Comparison of ENCODE assay signal across 8 mouse cellular contexts in the genomic region with DNA sequence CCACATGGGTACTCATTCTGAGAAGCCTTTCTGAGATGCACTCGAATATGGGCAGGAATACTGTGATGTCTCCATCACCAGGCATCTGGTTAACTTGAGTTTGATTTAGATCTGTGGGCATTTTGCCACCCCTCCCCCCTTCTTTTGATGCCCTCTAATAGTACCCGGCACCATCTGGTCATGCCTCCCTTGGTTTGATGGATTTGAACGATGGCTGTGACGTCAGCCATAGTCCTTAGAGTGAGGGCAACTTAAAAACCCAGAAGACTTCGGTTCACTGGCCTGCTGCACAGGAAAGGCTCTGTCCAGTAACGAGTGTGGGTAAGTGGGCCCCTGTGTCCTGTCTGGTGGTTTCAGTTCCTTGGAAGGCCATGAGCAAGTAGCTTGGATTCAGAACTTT.
DNase-seq lines count a peak whose midpoint lies in the region; ATAC-seq lines count a peak whose summit lies in the region.

No protein-coding gene starts in this region.

- ATAC-seq in heart, embryonic 12.5 days (ENCODE audit: insufficient number of reproducible peaks, low FRiP score): no peak
- ATAC-seq in hindbrain, embryonic 12.5 days (ENCODE audit: low FRiP score): peak; percentile 38; the same call in 1 of the 2 replicates
- ATAC-seq in midbrain, embryonic 13.5 days: no peak

- peak overlapping the region; percentile 96 for H3K9ac ChIP-seq in heart, embryonic 12.5 days
- H3K9ac ChIP-seq in hindbrain, embryonic 12.5 days: peak overlapping the region; percentile 84
- peak overlapping the region; percentile 76; the same call in 1 of the 2 replicates for H3K9ac ChIP-seq in midbrain, embryonic 13.5 days (replicated peaks)

- no peak for DNase-seq in heart, adult 8-10 months (ENCODE audit: low spot score)
- peak; percentile 74 for DNase-seq in cerebellum, adult 9-11 months
- no peak for DNase-seq in urinary bladder, adult 18-20 months (ENCODE audit: low spot score in 2 of 2)
- DNase-seq in testis, postnatal 10 days (ENCODE audit: low spot score): no peak
- DNase-seq in gastrocnemius, postnatal 14 days: no peak

- no peaks in the 10 kb centered on the region for H3K27me3 ChIP-seq in heart, embryonic 12.5 days (replicated peaks)
- H3K27me3 ChIP-seq in hindbrain, embryonic 12.5 days: peaks cover 14% of the 10 kb centered on the region; the same call in 1 of the 2 replicates
- H3K27me3 ChIP-seq in midbrain, embryonic 13.5 days: peaks cover 23% of the 10 kb centered on the region

- peaks cover 71% of the 10 kb centered on the region for H3K4me1 ChIP-seq in heart, embryonic 12.5 days (replicated peaks)
- H3K4me1 ChIP-seq in hindbrain, embryonic 12.5 days: peaks cover 40% of the 10 kb centered on the region
- peaks cover 42% of the 10 kb centered on the region for H3K4me1 ChIP-seq in midbrain, embryonic 13.5 days (replicated peaks)

- WGBS in heart, embryonic 12.5 days: 26% methylated on average over 6 of the region's 6 CpGs
- WGBS in hindbrain, embryonic 12.5 days: 26% methylated on average over 6 of the region's 6 CpGs
- WGBS in midbrain, embryonic 13.5 days: 32% methylated on average over 6 of the region's 6 CpGs

- H3K9me3 ChIP-seq in heart, embryonic 12.5 days (replicated peaks): no peaks in the 10 kb centered on the region
- H3K9me3 ChIP-seq in hindbrain, embryonic 12.5 days (replicated peaks): no peaks in the 10 kb centered on the region
- no peaks in the 10 kb centered on the region for H3K9me3 ChIP-seq in midbrain, embryonic 13.5 days

- peak overlapping the region; percentile 80 for H3K4me2 ChIP-seq in heart, embryonic 12.5 days
- H3K4me2 ChIP-seq in hindbrain, embryonic 12.5 days (replicated peaks): peak overlapping the region; percentile 92
- peak overlapping the region; percentile 81 for H3K4me2 ChIP-seq in midbrain, embryonic 13.5 days (replicated peaks)

- H3K27ac ChIP-seq in heart, embryonic 12.5 days (ENCODE audit: poor library complexity, severe bottlenecking): peak overlapping the region; percentile 52
- H3K27ac ChIP-seq in hindbrain, embryonic 12.5 days: peak overlapping the region; percentile 66
- H3K27ac ChIP-seq in midbrain, embryonic 13.5 days: no peak overlapping the region

- H3K36me3 ChIP-seq in heart, embryonic 12.5 days: no peaks in the 10 kb centered on the region
- no peaks in the 10 kb centered on the region for H3K36me3 ChIP-seq in hindbrain, embryonic 12.5 days
- H3K36me3 ChIP-seq in midbrain, embryonic 13.5 days: no peaks in the 10 kb centered on the region

- intact Hi-C loops in gastrocnemius, postnatal 14 days (cut with DNase I; ENCODE audit: low total_unique reads): no loop called here

- peak overlapping the region; percentile 87 for H3K4me3 ChIP-seq in heart, embryonic 12.5 days
- H3K4me3 ChIP-seq in hindbrain, embryonic 12.5 days: peak overlapping the region; percentile 80
- peak overlapping the region; percentile 73 for H3K4me3 ChIP-seq in midbrain, embryonic 13.5 days (replicated peaks)
